Mouse (Mus musculus): ENCODE measurements around the gene Olfr340. TPM values are rescaled to one million over a fixed set of nuclear protein-coding genes. Genes with fewer than 3 reads are reported as not detected.

Olfr340 gene
- not detected in 2 replicates for polyA plus RNA-seq (2012; rRNA removed)

GRCm38 (mm10) chr2:36452287-36452686 lies at the start of gene Olfr340:
Gene Olfr340 (plus strand): TSS chr2:36452587.

DNA sequence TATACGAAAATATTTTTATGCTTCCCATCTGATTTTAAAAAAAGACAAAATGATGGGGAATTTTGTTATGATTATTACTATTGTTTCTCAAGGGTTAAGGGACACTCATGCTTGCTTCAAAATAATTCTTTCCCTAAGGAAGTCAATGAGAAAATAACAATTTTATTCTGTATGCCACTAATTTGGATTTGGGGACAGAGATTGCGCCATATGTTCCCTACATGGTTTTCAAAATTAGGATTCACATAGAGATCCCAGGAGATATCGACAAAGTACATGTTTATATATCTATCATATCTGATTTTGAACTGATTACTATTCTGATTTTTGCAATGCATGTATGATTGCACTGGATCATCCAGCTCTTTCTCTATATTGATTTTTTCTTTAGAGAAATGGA lies 33.7 kb upstream of the Olfr340 start, which contains the start of gene Olfr339:
TSS of gene Olfr339 (plus strand) at position 301 of the 400 bp plus-strand sequence.

GRCm38 (mm10) chr2:36482368-36482767 lies 30.0 kb downstream of the Olfr340 start, which contains the start of gene Olfr341:
Gene Olfr341 (minus strand): TSS chr2:36482468.

Other genes with a start within 250 kb of the Olfr340 start
- 4.7 and 5.6 TPM in 2 replicates for gene Ptgs1, start 222.2 kb upstream of the Olfr340 start, polyA plus RNA-seq (2012; rRNA removed)
- gene Olfr338, start 79.1 kb upstream of the Olfr340 start, polyA plus RNA-seq (2012; rRNA removed) = not detected in 2 replicates
- not detected in 2 replicates for gene Olfr339, start 33.6 kb upstream of the Olfr340 start, polyA plus RNA-seq (2012; rRNA removed)
- gene Olfr341, start 29.9 kb downstream of the Olfr340 start, polyA plus RNA-seq (2012; rRNA removed) = not detected in 2 replicates
- not detected in 2 replicates for gene Olfr342, start 72.4 kb downstream of the Olfr340 start, polyA plus RNA-seq (2012; rRNA removed)
- not detected in 2 replicates for gene Olfr344, start 114.1 kb downstream of the Olfr340 start, polyA plus RNA-seq (2012; rRNA removed)
- gene Olfr345, start 187.5 kb downstream of the Olfr340 start, polyA plus RNA-seq (2012; rRNA removed) = not detected in 2 replicates
- gene Olfr346, start 233.2 kb downstream of the Olfr340 start, polyA plus RNA-seq (2012; rRNA removed) = not detected in 2 replicates

Data from central nervous system, embryonic 11.5 days (tissue).